Mouse (Mus musculus) thymus, adult 2 months (tissue): ENCODE results near the gene Fkbp1a.

Source experiments
- CTCF ChIP-seq: fragments of 200-500 bp; IDR thresholded peaks from 2 replicates; pipeline ENCODE4 v1.5.1; 2012; ENCODE audit warnings: mild to moderate bottlenecking, control low read depth, low read length, moderate library complexity, borderline replicate concordance; ENCODE audit not compliant: control insufficient read depth, poor library complexity, insufficient read depth; ENCODE audit errors: extremely low read depth
- POLR2A ChIP-seq: fragments of 200-500 bp; IDR thresholded peaks from 2 replicates; pipeline ENCODE4 v1.6.1; 2012; ENCODE audit warnings: mild to moderate bottlenecking, low read length, control low read depth, moderate library complexity; ENCODE audit not compliant: control insufficient read depth, poor library complexity, insufficient read depth; ENCODE audit errors: extremely low read depth

DNA sequence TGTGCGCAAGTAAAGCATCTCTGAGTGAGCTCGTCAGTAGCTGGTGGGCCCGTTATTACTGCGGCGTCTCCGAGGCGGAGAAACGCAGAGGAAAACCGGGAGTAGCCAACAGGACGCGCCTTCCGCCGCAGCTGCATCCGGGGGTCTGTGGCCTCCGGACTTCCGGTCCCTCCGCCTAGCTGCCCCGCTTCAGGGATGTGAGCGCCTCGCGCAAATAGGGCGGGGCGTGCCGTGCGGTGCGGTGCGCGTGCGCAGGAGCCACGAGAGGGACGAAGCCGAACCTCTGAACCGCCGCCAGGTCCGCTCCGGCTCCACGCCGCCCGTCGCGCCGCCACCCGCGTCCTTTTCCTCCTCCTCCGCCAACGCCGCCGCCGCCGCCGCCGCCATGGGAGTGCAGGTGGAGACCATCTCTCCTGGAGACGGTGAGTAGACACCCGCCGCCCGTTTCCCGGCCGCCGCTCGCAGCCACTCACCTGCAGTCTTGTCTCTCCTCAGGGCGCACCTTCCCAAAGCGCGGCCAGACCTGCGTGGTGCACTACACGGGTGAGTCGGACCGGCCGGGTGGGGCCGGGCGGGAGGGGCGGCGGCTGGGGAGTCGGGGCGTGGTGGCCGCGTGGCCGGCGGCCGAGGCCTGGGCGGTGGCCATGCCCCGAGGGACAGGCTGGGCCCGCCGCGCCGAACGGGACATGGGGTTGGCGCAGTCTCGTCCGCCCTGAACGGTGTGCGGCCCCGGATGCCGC is at the start of gene Fkbp1a:
- TF ChIP-seq CTCF (no peak; the same call in 1 of the 2 replicates), POLR2A (peak; percentile 43; the same call in 1 of the 2 replicates)
